Mouse (Mus musculus): ENCODE results near the gene Frmd4a. TPM values are rescaled to one million over a fixed set of nuclear protein-coding genes. Genes with fewer than 3 reads are reported as not detected.

The Frmd4a gene
- polyA plus RNA-seq, 1 experiment from 2014 or later, result 22.9 TPM

- Histone ChIP-seq H3K9ac (no peak overlapping the region), H3K4me1 (0 out of 2 replicates have a peak, but pooled peaks cover 7% of the 10 kb centered on the region), H3K9me3 (no peaks in the 10 kb centered on the region), H3K4me2 (no peak overlapping the region), H3K4me3 (replicated peaks) (no peak overlapping the region), H3K27ac (no peak overlapping the region), H3K27me3 (replicated peaks) (no peaks in the 10 kb centered on the region), H3K36me3 (no peaks in the 10 kb centered on the region)
- ATAC-seq (ENCODE audit: insufficient read depth, low FRiP score, low read depth), result no peak
- 82% methylated on average over 7 of the region's 7 CpGs for WGBS
These were observed 449.8 kb downstream of the Frmd4a start for GRCm38 (mm10) chr2:4467314-4467713.

GRCm38 (mm10) chr2:4472760-4473480 lies 455.4 kb downstream of the Frmd4a start:
- Histone ChIP-seq H3K36me3 (no peaks in the 10 kb centered on the region), H3K27me3 (replicated peaks) (no peaks in the 10 kb centered on the region), H3K27ac (no peak overlapping the region), H3K4me3 (replicated peaks) (no peak overlapping the region), H3K9ac (no peak overlapping the region), H3K4me2 (no peak overlapping the region), H3K9me3 (no peaks in the 10 kb centered on the region), H3K4me1 (no peaks in the 10 kb centered on the region)
- no peak for ATAC-seq (ENCODE audit: insufficient read depth, low FRiP score, low read depth)
- 55% methylated on average over 7 of the region's 7 CpGs for WGBS

- no peak overlapping the region for H3K4me2 ChIP-seq
- H3K27me3 ChIP-seq (replicated peaks), result no peaks in the 10 kb centered on the region
- H3K4me3 ChIP-seq (replicated peaks), result no peak overlapping the region
- H3K36me3 ChIP-seq, result no peaks in the 10 kb centered on the region
- H3K27ac ChIP-seq, result no peak overlapping the region; the same call in 1 of the 2 replicates
- no peaks in the 10 kb centered on the region for H3K9me3 ChIP-seq
- 64% methylated on average over 8 of the region's 8 CpGs for WGBS
- no peaks in the 10 kb centered on the region for H3K4me1 ChIP-seq
- H3K9ac ChIP-seq, result no peak overlapping the region
- no peak for ATAC-seq (ENCODE audit: insufficient read depth, low FRiP score, low read depth)
These were observed 456.5 kb downstream of the Frmd4a start for GRCm38 (mm10) chr2:4473866-4474538.

GRCm38 (mm10) chr2:4474539-4474937 lies 457.0 kb downstream of the Frmd4a start:
- Histone ChIP-seq H3K27me3 (replicated peaks) (no peaks in the 10 kb centered on the region), H3K4me1 (no peaks in the 10 kb centered on the region), H3K9ac (no peak overlapping the region), H3K36me3 (no peaks in the 10 kb centered on the region), H3K9me3 (no peaks in the 10 kb centered on the region), H3K4me3 (replicated peaks) (no peak overlapping the region), H3K4me2 (no peak overlapping the region), H3K27ac (no peak overlapping the region; the same call in 1 of the 2 replicates)
- ATAC-seq (ENCODE audit: insufficient read depth, low FRiP score, low read depth), result no peak

GRCm38 (mm10) chr2:4475991-4476390 lies 458.5 kb downstream of the Frmd4a start:
- H3K9me3 ChIP-seq, result no peaks in the 10 kb centered on the region
- no peaks in the 10 kb centered on the region for H3K36me3 ChIP-seq
- no peak overlapping the region for H3K27ac ChIP-seq
- H3K27me3 ChIP-seq (replicated peaks), result no peaks in the 10 kb centered on the region
- H3K4me3 ChIP-seq (replicated peaks), result no peak overlapping the region
- WGBS, result 58% methylated on average over 4 of the region's 4 CpGs
- no peak overlapping the region for H3K4me2 ChIP-seq
- no peaks in the 10 kb centered on the region for H3K4me1 ChIP-seq
- no peak overlapping the region for H3K9ac ChIP-seq
- no peak for ATAC-seq (ENCODE audit: insufficient read depth, low FRiP score, low read depth)

GRCm38 (mm10) chr2:4476608-4477007 lies 459.1 kb downstream of the Frmd4a start:
- Histone ChIP-seq H3K9me3 (no peaks in the 10 kb centered on the region), H3K4me3 (replicated peaks) (no peak overlapping the region), H3K9ac (no peak overlapping the region), H3K4me1 (no peaks in the 10 kb centered on the region), H3K27me3 (replicated peaks) (no peaks in the 10 kb centered on the region), H3K4me2 (no peak overlapping the region), H3K36me3 (no peaks in the 10 kb centered on the region), H3K27ac (no peak overlapping the region)
- 74% methylated on average over 5 of the region's 5 CpGs for WGBS
- ATAC-seq (ENCODE audit: insufficient read depth, low FRiP score, low read depth), result no peak

GRCm38 (mm10) chr2:4477311-4477710 lies 459.8 kb downstream of the Frmd4a start:
- H3K27me3 ChIP-seq (replicated peaks), result no peaks in the 10 kb centered on the region
- no peak for ATAC-seq (ENCODE audit: insufficient read depth, low FRiP score, low read depth)
- no peak overlapping the region for H3K9ac ChIP-seq
- no peak overlapping the region for H3K4me3 ChIP-seq (replicated peaks)
- H3K4me1 ChIP-seq, result no peaks in the 10 kb centered on the region
- 68% methylated on average over 5 of the region's 5 CpGs for WGBS
- H3K4me2 ChIP-seq, result no peak overlapping the region
- no peaks in the 10 kb centered on the region for H3K9me3 ChIP-seq
- no peak overlapping the region for H3K27ac ChIP-seq
- no peaks in the 10 kb centered on the region for H3K36me3 ChIP-seq

GRCm38 (mm10) chr2:4480180-4480579 lies 462.7 kb downstream of the Frmd4a start:
- no peak for ATAC-seq (ENCODE audit: insufficient read depth, low FRiP score, low read depth)

GRCm38 (mm10) chr2:4481154-4481553 lies 463.6 kb downstream of the Frmd4a start:
- no peaks in the 10 kb centered on the region for H3K9me3 ChIP-seq
- H3K4me3 ChIP-seq (replicated peaks), result no peak overlapping the region
- H3K4me1 ChIP-seq, result no peaks in the 10 kb centered on the region
- H3K36me3 ChIP-seq, result no peaks in the 10 kb centered on the region
- WGBS, result 82% methylated on average over 11 of the region's 11 CpGs
- no peak overlapping the region for H3K27ac ChIP-seq
- no peaks in the 10 kb centered on the region for H3K27me3 ChIP-seq (replicated peaks)
- no peak overlapping the region for H3K4me2 ChIP-seq
- ATAC-seq (ENCODE audit: insufficient read depth, low FRiP score, low read depth), result no peak
- H3K9ac ChIP-seq, result no peak overlapping the region

More at GRCm38 (mm10) chr2:4480180-4480579, 462.7 kb downstream of the Frmd4a start:
- 81% methylated on average over 5 of the region's 5 CpGs for WGBS
- no peak overlapping the region for H3K4me3 ChIP-seq (replicated peaks)
- no peaks in the 10 kb centered on the region for H3K9me3 ChIP-seq
- no peaks in the 10 kb centered on the region for H3K27me3 ChIP-seq (replicated peaks)
- H3K4me2 ChIP-seq, result no peak overlapping the region
- H3K9ac ChIP-seq, result no peak overlapping the region
- H3K36me3 ChIP-seq, result no peaks in the 10 kb centered on the region
- no peak overlapping the region for H3K27ac ChIP-seq
- H3K4me1 ChIP-seq, result no peaks in the 10 kb centered on the region

- WGBS, result 83% methylated on average over 5 of the region's 5 CpGs
These were observed 468.7 kb downstream of the Frmd4a start for GRCm38 (mm10) chr2:4486185-4486584.

GRCm38 (mm10) chr2:4487280-4487679 lies 469.8 kb downstream of the Frmd4a start:
- H3K9me3 ChIP-seq, result no peaks in the 10 kb centered on the region
- H3K4me2 ChIP-seq, result no peak overlapping the region
- no peak overlapping the region for H3K27ac ChIP-seq
- no peak for ATAC-seq (ENCODE audit: insufficient read depth, low FRiP score, low read depth)
- 87% methylated on average over 2 of the region's 2 CpGs for WGBS
- H3K4me1 ChIP-seq, result 0 out of 2 replicates have a peak, but pooled peaks cover 5% of the 10 kb centered on the region
- no peak overlapping the region for H3K9ac ChIP-seq
- H3K36me3 ChIP-seq, result no peaks in the 10 kb centered on the region
- H3K27me3 ChIP-seq (replicated peaks), result no peaks in the 10 kb centered on the region
- no peak overlapping the region for H3K4me3 ChIP-seq (replicated peaks)

More at GRCm38 (mm10) chr2:4486185-4486584, 468.7 kb downstream of the Frmd4a start:
- Histone ChIP-seq H3K9ac (no peak overlapping the region), H3K27me3 (replicated peaks) (no peaks in the 10 kb centered on the region), H3K4me3 (replicated peaks) (no peak overlapping the region), H3K4me1 (0 out of 2 replicates have a peak, but pooled peaks cover 2% of the 10 kb centered on the region), H3K4me2 (no peak overlapping the region), H3K36me3 (no peaks in the 10 kb centered on the region), H3K9me3 (no peaks in the 10 kb centered on the region), H3K27ac (no peak overlapping the region)
- ATAC-seq (ENCODE audit: insufficient read depth, low FRiP score, low read depth), result no peak

- Histone ChIP-seq H3K36me3 (no peaks in the 10 kb centered on the region), H3K4me3 (replicated peaks) (no peak overlapping the region), H3K9ac (no peak overlapping the region), H3K27me3 (replicated peaks) (no peaks in the 10 kb centered on the region), H3K27ac (no peak overlapping the region), H3K9me3 (no peaks in the 10 kb centered on the region), H3K4me1 (0 out of 2 replicates have a peak, but pooled peaks cover 9% of the 10 kb centered on the region), H3K4me2 (no peak overlapping the region)
- WGBS, result 71% methylated on average over 5 of the region's 5 CpGs
- ATAC-seq (ENCODE audit: insufficient read depth, low FRiP score, low read depth), result no peak
These were observed 473.3 kb downstream of the Frmd4a start for GRCm38 (mm10) chr2:4490845-4491244.
